Mouse (Mus musculus) adrenal gland, adult 18-20 months (tissue): ENCODE measurements around the gene Smg6. TPM values are rescaled to one million over a fixed set of nuclear protein-coding genes. Genes with fewer than 3 reads are reported as not detected.
"Not testable (repeated sequence)": the region's sequence is repeated elsewhere in the genome, so short reads cannot be mapped to it uniquely, and the experiment has no call there.

Experiments used
- DNase-seq, 2 experiments: peaks; one replicate each; pipeline ENCODE4 v3.0.0; 2021 to 2022; ENCODE audit warnings: low spot score in 2 of 2
- total RNA-seq, 2 experiments: library from RNA; stranded (reverse); gene quantifications; 1 replicate in 1 of 2; 2 replicates in 1 of 2; pipeline ENCODE4 v1.2.3; 2021

The Smg6 gene
- total RNA-seq, 2 experiments from 2014 or later = 17.9 to 21.4 TPM

- DNase-seq = no peak
Measured at GRCm38 (mm10) chr11:75164750-75165149, 239.1 kb downstream of the Smg6 start.

DNA sequence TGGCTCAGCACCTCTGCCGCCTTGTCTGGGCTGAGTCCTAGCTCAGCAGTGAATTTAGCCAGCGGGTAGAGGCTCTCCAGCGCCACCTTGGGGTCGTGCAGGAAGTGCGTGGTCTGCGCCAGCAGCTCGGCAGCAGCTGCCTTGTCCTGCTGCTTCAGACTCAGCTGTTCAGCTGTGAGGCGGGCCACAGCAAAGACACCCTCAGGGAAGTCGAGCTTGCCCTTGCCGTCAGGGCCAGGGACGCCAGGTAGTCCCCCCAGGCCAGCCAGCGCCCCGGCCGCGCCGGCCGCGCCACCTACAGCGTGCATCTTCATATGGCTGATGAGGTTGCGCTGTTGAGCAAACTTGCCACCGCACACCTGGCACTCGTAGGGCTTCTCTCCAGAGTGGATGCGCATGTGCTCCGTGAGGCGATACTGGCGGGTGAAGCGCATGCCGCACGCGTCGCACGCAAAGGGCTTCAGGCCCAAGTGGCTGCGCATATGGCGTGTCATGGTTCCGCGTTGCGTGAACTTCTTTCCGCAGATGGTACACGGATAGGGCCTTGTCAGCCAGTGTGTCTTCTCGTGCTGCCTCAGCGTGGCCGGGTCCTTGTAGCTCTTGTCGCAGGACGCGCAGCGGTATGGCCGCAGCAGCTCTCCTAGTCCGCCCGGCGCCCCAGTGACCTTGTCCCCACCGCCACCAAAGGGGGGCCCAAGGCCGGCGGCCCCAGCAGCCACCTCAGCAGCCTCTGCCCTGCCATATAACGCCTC is 240.0 kb downstream of the Smg6 start:
- peak; percentile 87 to 88 for DNase-seq

DNA sequence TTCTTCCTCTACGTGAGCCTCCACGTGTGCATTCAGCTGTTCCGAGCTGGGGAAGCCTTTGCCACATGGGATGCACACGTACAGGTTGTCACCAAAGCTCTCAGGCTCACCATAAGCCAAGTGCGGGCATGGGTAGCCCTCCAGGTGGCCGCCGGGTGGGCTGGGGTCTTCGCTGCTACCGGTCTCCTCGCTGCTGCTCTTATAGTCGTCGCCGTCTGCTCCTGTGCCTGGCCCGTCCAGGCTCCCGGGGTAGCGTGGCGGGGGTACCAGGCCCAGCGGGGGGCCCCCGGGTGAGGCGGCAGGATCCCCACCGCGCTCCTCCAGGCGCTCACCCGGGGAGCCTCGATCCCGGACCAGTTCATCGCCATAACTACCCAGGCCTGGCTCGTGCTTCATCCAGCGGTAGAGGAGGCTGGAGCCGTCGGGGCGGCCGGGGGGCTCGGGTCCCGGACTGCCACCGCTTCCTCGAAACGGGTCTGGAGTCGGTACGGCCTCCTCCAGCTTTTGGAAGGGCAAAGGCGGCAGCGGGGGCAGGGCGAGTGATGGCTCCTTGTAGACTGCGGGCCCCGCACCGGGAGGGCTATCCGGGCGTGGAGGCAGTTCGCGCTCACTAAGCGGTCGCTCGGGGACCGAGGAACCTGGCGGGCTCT is 240.7 kb downstream of the Smg6 start:
- no peak for DNase-seq

DNA sequence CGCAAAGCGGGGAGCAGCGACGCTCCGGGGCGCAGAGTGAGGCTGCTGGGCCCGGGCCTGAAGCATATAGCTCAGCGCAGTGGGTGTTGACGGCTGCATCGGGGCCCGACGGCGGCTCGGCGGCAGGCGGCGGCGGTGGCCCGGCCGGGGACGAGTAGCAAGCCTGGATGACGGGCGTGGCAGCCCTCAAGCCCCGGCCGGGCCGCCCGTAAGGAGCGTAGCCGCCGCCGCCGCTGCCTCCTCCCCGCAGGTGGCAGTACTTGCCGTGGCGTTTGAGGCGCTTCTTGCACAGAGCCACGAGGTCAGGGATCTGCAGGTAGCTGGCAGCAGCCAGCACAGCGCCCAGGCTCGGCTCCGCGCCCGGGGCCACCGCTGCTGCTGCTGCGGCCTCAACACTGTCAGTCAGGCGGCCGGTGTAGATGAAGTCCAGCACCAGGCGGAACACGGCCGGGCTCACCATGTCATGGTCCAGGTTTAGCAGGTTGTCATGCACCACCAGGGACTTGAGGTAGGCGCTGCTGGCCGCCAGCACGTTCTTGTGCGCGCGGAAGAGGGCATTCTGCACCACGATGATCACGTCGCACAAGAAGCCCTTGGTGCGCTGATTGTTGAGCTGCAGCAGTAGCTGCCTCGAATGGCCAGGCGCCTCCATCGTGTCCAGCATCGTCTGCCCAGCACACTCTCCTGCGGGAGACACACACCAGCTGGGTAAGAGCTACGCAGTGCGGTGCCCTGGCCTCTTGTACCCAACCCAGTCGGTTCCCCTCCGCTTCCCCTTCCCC is 241.4 kb downstream of the Smg6 start:
- DNase-seq = no peak

DNA sequence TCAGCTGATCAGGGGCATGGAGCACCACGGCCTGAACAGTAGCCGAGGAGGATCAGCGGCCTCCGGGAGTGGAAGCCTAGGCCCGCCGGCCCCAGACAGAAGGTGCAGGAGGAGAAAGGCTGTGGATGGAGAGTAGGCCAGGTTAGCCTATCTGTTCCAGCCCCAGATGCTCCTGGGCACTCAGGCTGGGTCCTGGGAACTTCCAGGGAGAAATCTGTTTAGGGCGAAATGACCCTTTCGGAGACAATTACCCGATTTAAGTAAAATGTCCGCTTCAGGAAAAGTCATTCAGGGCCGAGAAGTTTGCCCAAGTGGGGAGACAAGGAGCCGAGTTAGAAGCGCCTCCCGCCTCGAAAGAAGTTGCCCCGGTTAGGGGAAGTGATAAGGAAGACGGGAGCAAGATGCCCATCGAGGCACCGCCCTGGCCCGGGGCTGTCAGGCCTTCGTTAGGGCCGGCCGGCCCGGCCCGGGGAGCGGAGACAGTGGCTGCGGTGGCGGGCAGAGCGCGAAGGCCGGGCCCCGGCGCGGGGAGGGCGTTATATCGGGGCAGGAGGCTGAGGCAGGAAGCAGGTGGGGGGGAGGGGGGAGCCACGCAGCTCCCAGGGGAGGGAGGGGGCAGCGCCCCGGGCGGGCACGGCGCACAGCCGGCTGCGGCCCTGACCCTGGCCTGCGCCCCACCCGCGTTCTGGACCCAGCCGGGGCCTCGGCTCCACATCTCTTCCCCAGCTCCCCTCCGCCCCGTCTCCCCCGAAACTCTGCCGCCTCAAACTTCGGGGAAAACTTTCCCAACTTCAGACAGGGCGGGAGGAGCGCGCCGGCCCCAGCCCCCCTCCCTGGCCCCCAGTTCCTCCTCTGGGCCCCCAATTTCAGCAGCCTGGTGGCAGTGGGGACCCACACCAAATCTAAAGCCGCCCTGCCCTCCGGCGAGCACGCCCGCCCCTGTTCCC is 242.3 kb downstream of the Smg6 start:
- DNase-seq = no peak

- peak; percentile 84 to 89 for DNase-seq
Measured at GRCm38 (mm10) chr11:75168590-75169361, 243.2 kb downstream of the Smg6 start.

- DNase-seq = no peak
Measured at GRCm38 (mm10) chr11:75169405-75170080, 243.9 kb downstream of the Smg6 start, which contains the start of gene Hic1. Hic1 (minus strand) TSS chr11:75169519.

DNA sequence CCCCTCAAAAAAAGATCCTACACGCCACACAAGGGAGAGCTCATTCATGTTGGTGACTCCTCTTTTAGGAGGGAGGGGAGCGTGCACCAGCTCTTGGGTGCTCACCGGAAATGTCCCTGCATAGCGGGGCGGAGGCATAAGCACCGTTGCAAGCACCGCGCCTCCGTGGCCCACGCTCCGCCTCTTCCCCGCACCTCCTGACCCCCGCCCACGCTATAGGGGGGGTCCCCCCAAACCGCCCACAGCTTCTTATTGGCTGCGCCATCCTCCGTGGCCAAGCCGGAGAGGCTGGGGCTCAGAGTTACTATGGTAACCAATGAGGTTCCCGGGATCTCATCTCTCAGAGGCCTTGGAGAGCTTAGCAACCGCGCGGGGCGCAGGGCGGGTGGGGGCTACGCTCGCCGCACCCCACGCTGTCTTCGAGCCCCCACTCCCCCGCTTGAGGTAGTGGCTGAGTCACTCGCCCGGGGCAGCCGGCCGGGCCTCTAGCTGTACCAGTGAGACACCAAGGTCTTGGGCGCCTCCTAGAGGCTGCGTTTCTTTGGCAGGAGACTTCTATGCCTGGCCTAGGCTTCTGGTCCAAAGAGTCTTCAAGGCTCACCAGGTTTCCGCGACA is 244.6 kb downstream of the Smg6 start:
- DNase-seq = peak; percentile 89 to 95

GRCm38 (mm10) chr11:75171186-75171865 is 245.7 kb downstream of the Smg6 start:
- DNase-seq = no peak

- peak in 1 of 2 experiments; percentile 43 for DNase-seq
Measured at GRCm38 (mm10) chr11:75172151-75173094, 246.8 kb downstream of the Smg6 start.

- DNase-seq = peak; percentile 89 to 94
Measured at GRCm38 (mm10) chr11:75173095-75173798, 247.6 kb downstream of the Smg6 start.

GRCm38 (mm10) chr11:75173799-75174165 is 248.2 kb downstream of the Smg6 start:
- DNase-seq = no peak

DNA sequence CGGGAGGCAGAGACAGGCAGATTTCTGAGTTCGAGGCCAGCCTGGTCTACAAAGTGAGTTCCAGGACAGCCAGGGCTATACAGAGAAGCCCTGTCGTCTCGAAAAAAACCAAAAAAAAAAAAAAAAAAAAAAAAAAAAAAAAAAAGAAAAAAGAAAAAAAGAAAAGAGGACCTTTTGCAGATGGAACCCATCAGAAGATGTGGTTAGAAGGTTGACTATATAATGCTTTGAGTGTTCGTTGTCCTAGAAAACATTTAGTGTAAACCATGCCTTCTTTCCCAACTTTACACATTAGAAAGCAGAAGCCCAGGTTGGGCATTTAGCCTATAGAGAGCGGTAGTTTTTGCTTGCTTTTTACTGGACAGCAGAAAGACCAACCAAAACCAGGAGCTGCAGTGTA is 249.0 kb downstream of the Smg6 start:
- DNase-seq = not testable (repeated sequence)

- DNase-seq = no peak
Measured at GRCm38 (mm10) chr11:75178011-75178410, 252.4 kb downstream of the Smg6 start.

DNA sequence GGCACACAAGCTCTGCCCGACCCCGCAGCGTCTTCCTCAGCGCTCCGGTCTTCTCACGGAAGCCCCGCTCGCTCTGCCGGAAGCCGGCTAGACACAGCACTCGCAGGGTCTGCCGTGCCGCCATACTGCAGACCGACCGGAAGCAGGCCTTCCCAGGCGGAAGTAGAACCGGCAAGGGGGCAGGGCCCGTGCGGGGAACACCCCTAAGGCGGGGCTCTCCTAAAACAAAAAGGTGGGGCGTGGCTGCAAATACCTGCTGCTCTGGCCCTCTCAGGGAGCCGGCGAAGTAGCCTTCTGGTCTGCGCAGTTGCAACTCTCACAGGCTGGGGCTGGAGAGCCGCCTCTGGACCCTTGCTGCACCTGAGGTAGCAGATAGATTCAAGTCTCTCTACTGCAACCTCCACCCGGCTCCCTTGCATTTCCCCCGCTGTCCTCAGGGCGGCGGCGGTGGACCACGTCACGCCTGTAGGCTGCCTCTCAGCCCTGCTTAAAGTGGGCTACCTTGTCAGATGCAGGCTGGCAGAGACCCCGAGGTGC is 253.1 kb downstream of the Smg6 start, which contains the start of gene Ovca2:
TSS of gene Ovca2 (minus strand) at position 164 of the 537 bp plus-strand sequence.
- DNase-seq = peak; percentile 81 to 84
